Mouse (Mus musculus) cerebellum, adult 2 months (tissue): Measurements from ENCODE around the gene Mta1. TPM values are rescaled to one million over a fixed set of nuclear protein-coding genes. Genes with fewer than 3 reads are reported as not detected.

Source experiments
- DNase-seq, 2 experiments: peaks; one replicate each; pipeline ENCODE4 v3.0.0; 2021
- H3K27ac ChIP-seq: fragments of 200-500 bp; 2 replicates; pipeline ENCODE4 v1.5.1; 2012; ENCODE audit warnings: low read length, control low read depth, inconsistent platforms; ENCODE audit not compliant: insufficient read depth
- H3K27me3 ChIP-seq: fragments of 200-500 bp; 2 replicates; pipeline ENCODE4 v1.6.1; 2012; ENCODE audit warnings: inconsistent platforms, mild to moderate bottlenecking, low read length, moderate library complexity; ENCODE audit not compliant: control insufficient read depth, insufficient read depth
- H3K4me1 ChIP-seq: fragments of 200-500 bp; 2 replicates; pipeline ENCODE4 v1.6.1; 2011; ENCODE audit warnings: low read length; ENCODE audit not compliant: control insufficient read depth, insufficient read depth
- H3K4me3 ChIP-seq: fragments of 200-500 bp; replicated peaks from 2 replicates; pipeline ENCODE3; 2011; ENCODE audit warnings: mild to moderate bottlenecking, low read depth, low read length, control low read depth; ENCODE audit not compliant: insufficient read depth
- CTCF ChIP-seq: fragments of 200-500 bp; IDR thresholded peaks from 2 replicates; pipeline ENCODE4 v1.5.1; 2011; ENCODE audit warnings: low read depth, mild to moderate bottlenecking, control low read depth, low read length, moderate library complexity, borderline replicate concordance; ENCODE audit not compliant: insufficient read depth
- POLR2A ChIP-seq: fragments of 200-500 bp; IDR thresholded peaks from 2 replicates; pipeline ENCODE4 v1.6.1; 2011; ENCODE audit warnings: low read length, control low read depth, borderline replicate concordance; ENCODE audit not compliant: insufficient read depth
- WGBS: fragments of 180-500 bp; shearing (Covaris S2); methylation state at CpG from one replicate; pipeline ENCODE4 v1.1.7; 2018; 5-methylcytosine and 5-hydroxymethylcytosine counted together
- polyA plus RNA-seq: library from polyadenylated mRNA; depleted of rRNA; stranded (reverse); fragments of >200 nt; gene quantifications from 2 replicates; pipeline ENCODE4 v1.2.3, GENCODE M21; 2012

Gene Mta1
- polyA plus RNA-seq, 1 experiment, result 60.4 TPM

DNA sequence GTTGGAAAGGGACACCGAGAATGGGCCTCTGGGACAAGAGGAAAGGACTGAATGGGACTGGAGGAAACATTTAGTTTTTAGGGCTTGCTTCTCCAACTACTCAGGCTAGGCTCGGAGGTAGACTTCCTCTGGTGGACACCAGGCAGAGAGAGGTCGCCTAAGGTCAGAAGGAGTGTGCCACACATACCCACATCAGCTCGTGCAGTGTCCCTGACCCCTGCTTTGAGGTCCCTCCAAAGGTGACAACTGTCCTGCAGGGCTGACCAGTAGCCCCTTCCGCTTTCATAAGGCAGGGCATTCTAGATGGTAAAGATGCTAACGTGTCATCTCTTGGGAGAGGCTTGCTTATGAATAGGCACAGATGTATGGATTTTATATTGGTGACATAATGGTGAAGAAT lies 22.6 kb upstream of the Mta1 start:
- TF ChIP-seq POLR2A (no peak), CTCF (no peak)
- Histone ChIP-seq H3K4me3 (no peak overlapping the region), H3K27ac (peak overlapping the region; percentile 42; the same call in 1 of the 2 replicates), H3K27me3 (no peaks in the 10 kb centered on the region), H3K4me1 (peaks cover 8% of the 10 kb centered on the region)
- WGBS, result 48% methylated on average over 6 of the region's 6 CpGs
- no peak for DNase-seq

DNA sequence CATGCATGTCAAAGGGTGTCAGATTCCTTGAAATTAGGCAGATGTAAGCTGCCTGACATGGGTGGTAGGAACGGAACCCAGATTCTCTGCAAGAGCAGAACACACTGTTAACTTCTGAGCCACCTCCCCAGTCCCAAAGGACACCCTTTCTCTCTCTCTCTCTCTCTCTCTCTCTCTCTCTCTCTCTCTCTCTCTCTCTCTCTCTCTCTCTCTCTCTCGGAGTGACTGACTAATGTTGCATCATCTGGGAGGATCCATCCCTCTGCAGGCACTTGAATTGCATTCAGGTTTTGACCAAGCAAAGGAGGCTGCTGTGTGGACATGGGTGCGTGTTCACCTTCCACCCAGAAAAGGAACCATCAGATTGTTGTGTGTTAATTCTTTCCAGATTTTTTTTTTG lies 10.8 kb upstream of the Mta1 start:
- 61% methylated on average over 3 of the region's 3 CpGs for WGBS
- H3K4me1 ChIP-seq, result no peaks in the 10 kb centered on the region
- TF ChIP-seq POLR2A, result no peak
- no peak for TF ChIP-seq CTCF

DNA sequence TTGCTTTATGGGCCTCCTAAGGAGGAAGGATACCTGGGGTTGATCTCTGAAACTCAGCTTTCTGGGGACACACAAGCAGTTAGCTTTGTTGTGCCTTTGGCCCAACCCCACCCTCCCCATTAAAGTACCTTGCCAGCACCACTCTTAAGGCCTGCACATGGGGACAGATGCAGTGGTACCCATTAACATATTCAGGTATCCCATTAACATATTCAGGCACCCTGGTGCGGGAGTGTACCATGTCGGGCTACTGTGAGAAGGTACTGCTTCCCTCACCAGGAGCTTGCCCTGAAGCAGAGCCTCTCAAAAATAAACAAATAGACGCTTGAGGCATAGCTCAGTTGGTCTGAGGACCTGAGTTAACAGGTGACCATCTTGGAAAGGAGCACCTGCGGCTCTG lies 10.1 kb upstream of the Mta1 start:
- TF ChIP-seq POLR2A (no peak), CTCF (no peak)

More for the DNA sequence above, 10.8 kb upstream of the Mta1 start:
- H3K4me3 ChIP-seq, result no peak overlapping the region
- DNase-seq, result no peak
- no peaks in the 10 kb centered on the region for H3K27me3 ChIP-seq
- no peak overlapping the region for H3K27ac ChIP-seq

DNA sequence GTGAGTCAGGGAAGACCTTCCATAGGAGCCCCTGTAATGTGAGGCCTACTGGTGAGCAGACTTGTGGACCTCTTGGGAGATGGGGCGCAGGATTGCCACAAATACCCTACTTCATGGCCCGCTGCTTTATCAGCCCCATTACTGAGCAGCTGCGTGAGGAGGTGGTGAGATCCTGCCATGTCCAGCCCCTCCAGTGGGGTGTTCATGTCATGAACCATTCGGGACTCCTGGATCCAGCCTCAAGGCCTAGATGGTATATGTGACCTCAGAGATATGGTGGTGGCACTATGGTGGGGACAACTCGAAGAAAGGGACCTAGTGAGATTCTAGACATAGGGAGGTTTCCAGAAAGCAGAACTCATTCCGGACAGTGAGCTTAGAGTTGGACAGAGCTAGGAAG lies 9.0 kb upstream of the Mta1 start:
- Histone ChIP-seq H3K27ac (no peak overlapping the region), H3K4me1 (no peaks in the 10 kb centered on the region), H3K4me3 (no peak overlapping the region), H3K27me3 (no peaks in the 10 kb centered on the region)
- TF ChIP-seq POLR2A (no peak), CTCF (no peak)
- no peak for DNase-seq
- WGBS, result 94% methylated on average over 6 of the region's 6 CpGs

More for the DNA sequence above, 10.1 kb upstream of the Mta1 start:
- Histone ChIP-seq H3K27ac (no peak overlapping the region), H3K4me1 (no peaks in the 10 kb centered on the region), H3K27me3 (no peaks in the 10 kb centered on the region), H3K4me3 (no peak overlapping the region)
- WGBS, result 59% methylated on average over 4 of the region's 4 CpGs
- DNase-seq, result no peak

DNA sequence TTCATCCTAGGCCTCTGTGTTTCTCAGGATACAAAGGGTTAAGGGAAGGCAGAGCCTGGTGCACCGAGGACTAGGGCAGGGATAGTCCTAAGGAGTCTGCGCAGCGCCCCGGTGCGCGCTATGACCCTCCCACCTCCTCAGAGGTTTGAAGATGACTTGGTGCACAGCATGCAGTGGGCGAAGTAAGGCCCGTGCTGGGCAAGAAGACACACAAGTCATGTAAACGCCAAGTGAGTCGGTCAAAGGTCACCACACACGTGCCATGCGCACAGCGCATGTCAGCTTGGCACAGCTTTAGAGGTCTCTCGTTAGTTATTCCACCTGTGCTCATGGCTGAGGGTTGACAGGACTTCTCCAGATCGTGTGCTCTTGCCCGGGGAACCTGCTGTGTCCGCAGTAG lies 8.0 kb upstream of the Mta1 start:
- WGBS, result 75% methylated on average over 17 of the region's 17 CpGs
- Histone ChIP-seq H3K27me3 (no peaks in the 10 kb centered on the region), H3K4me1 (no peaks in the 10 kb centered on the region), H3K4me3 (no peak overlapping the region), H3K27ac (no peak overlapping the region)
- TF ChIP-seq CTCF, result no peak
- no peak for TF ChIP-seq POLR2A
- no peak for DNase-seq

DNA sequence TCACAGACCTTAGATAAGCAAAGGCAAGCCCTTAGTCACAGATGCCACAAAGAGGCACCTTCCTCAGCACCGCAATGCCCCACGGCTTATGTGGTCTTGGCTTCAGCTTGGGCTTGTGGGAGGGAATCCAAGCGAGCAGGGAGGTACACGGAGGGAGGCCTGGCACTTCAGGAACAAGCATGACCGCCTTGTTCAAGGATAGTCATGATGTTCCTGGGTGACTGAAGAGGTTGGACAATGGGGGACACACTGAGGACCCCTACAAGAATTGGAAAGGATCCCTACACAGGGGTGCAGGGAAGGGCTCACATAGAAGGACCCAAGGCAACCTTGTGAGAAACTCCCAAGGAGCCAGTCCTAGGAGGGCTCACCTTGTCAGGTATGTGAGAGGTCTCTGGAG lies 1.0 kb upstream of the Mta1 start:
- peak; percentile 43 to 49 for DNase-seq
- WGBS, result 17% methylated on average over 5 of the region's 5 CpGs
- Histone ChIP-seq H3K27me3 (no peaks in the 10 kb centered on the region), H3K4me1 (peaks cover 28% of the 10 kb centered on the region), H3K27ac (no peak overlapping the region), H3K4me3 (no peak overlapping the region)
- TF ChIP-seq POLR2A (no peak), CTCF (no peak)

DNA sequence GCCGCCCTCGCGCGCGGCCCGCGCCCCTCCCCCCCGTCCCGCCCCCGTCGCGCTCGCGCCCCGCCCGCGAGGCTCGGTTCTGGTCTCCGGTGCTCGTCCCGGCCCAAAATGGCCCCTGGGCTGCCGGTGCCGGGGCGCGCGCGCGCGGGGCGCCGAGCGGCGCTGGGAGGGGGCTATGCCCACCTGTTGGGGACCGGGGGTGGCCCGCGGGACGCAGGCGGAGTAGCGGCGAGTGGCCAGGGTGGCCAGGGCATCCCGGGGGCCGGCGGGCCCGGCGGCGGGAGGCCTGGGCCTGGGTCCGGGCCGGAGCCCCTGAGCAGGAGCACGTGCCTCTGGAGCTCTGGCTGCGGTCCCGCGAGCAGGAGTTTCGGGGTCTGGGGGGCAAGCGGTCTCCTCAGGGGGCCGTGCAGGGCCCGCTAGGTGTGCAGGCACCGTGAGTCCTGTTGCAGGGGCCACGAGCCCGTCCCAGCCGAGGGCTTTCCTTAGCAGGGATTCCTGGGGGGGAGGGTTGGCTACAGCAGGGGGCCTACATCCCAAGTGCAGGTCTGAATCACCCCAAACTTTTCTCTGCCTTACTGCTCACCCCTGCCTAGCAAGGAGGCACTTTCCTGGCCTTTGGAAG lies 563 bp downstream of the Mta1 start:
- Histone ChIP-seq H3K27me3 (no peaks in the 10 kb centered on the region), H3K4me3 (peak overlapping the region; percentile 60), H3K27ac (peak overlapping the region; percentile 45), H3K4me1 (peaks cover 33% of the 10 kb centered on the region)
- peak; percentile 45 to 51 for DNase-seq
- no peak for TF ChIP-seq POLR2A
- no peak for TF ChIP-seq CTCF
- 1% methylated on average over 56 of the region's 60 CpGs for WGBS

DNA sequence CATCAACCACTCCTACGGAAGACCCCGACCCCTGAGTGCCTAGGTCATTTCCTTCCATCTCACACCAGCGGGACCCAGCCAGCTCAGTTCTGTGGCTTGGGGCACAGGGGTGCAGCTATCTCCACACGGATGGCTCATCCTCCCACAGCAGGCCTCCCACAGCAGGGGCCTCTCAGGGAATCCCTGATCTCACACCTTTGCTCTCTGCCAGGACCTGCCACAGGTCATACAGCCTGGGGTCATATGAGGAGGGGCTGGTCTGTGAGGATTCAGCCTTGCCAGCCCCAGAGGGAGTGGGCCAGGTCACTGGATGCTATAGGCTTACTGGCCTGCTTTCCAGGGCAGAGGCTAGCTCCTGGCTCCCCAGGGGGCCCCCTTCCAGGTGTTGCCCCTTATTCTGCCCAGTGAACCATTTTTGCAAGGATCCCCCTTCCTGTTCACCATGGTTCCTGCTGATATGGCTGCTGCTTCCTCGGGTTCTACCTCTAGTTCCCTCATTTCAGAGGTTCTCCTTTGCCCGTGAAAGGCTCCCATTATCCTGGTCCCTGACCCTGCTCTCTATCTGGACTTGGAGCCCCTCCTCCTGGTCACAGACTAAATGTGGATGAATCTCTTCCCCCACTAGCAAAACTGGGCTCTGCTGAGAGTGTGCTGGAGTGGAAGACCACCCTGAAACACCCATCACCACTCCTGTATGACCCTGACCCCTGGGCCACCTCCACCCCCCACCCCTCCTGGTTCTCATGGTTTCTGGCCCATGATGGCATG lies 1.6 kb downstream of the Mta1 start:
- WGBS, result 28% methylated on average over 6 of the region's 6 CpGs

More for the DNA sequence above, 1.6 kb downstream of the Mta1 start:
- Histone ChIP-seq H3K27ac (no peak overlapping the region), H3K27me3 (no peaks in the 10 kb centered on the region), H3K4me1 (peaks cover 33% of the 10 kb centered on the region), H3K4me3 (peak overlapping the region; percentile 60)
- TF ChIP-seq CTCF, result no peak
- TF ChIP-seq POLR2A, result no peak
- no peak for DNase-seq
